Mouse (Mus musculus): ENCODE measurements around the gene Gpr22. TPM values are rescaled to one million over a fixed set of nuclear protein-coding genes. Genes with fewer than 3 reads are reported as not detected.

Gene Gpr22
- polyA plus RNA-seq (2017; shearing (Covaris generic)), result 1.7 TPM

GRCm38 (mm10) chr12:31713600-31713999 lies at the start of gene Gpr22:
Gpr22 (minus strand) TSS chr12:31713947.

Other genes starting within 250 kb of the Gpr22 start
- gene Cbll1, start 214.3 kb downstream of the Gpr22 start, polyA plus RNA-seq (2017; shearing (Covaris generic)), result 29.0 TPM
- not detected for gene Slc26a4, start 154.0 kb downstream of the Gpr22 start, polyA plus RNA-seq (2017; shearing (Covaris generic))
- 77.6 TPM for gene Bcap29, start 79.3 kb downstream of the Gpr22 start, polyA plus RNA-seq (2017; shearing (Covaris generic))
- 17.4 TPM for gene Dus4l, start 59.1 kb downstream of the Gpr22 start, polyA plus RNA-seq (2017; shearing (Covaris generic))
- gene Cog5, start 59.1 kb downstream of the Gpr22 start, polyA plus RNA-seq (2017; shearing (Covaris generic)), result 55.0 TPM
- 118 TPM for gene Hbp1, start 236.6 kb upstream of the Gpr22 start, polyA plus RNA-seq (2017; shearing (Covaris generic))

Measured in CD4-positive, CD25-positive, alpha-beta regulatory T cell (primary cell).